Mouse (Mus musculus): ENCODE data around the gene Gm20431.

GRCm38 (mm10) chr2:167622965-167623364 lies 38.3 kb downstream of the Gm20431 start:
- TF ChIP-seq POLR2A (IDR thresholded peaks at IDR 0.05; ENCODE audit: extremely low read depth, insufficient read depth, low read length), result no peak
- TF ChIP-seq CTCF (IDR thresholded peaks at IDR 0.05; ENCODE audit: extremely low read depth, insufficient read depth, low read length), result no peak

Measured in cortical plate, adult 2 months (tissue).